Mouse (Mus musculus): ENCODE results near the gene Ap5m1.

GRCm38 (mm10) chr14:49138171-49138570 lies 72.3 kb downstream of the Ap5m1 start:
- TF ChIP-seq CTCF (IDR thresholded peaks at IDR 0.05; ENCODE audit: low read depth, low read length): no peak
- no peak for TF ChIP-seq POLR2A (IDR thresholded peaks at IDR 0.05; ENCODE audit: borderline replicate concordance, low read depth, low read length)

All from bone marrow macrophage, adult 2 months (primary cell).